Mouse (Mus musculus) bone marrow, adult 2 months (tissue): ENCODE data around the gene Cyb5r3.

Source experiments
- CTCF ChIP-seq: fragments of 200-500 bp; IDR thresholded peaks from 2 replicates; pipeline ENCODE4 v1.5.1; 2011; ENCODE audit warnings: low read length, control low read depth; ENCODE audit not compliant: control insufficient read depth, insufficient read depth
- POLR2A ChIP-seq: fragments of 200-500 bp; IDR thresholded peaks from 2 replicates; pipeline ENCODE4 v1.6.1; 2011; ENCODE audit warnings: low read depth, mild to moderate bottlenecking, control low read depth, low read length, borderline replicate concordance; ENCODE audit not compliant: control insufficient read depth

DNA sequence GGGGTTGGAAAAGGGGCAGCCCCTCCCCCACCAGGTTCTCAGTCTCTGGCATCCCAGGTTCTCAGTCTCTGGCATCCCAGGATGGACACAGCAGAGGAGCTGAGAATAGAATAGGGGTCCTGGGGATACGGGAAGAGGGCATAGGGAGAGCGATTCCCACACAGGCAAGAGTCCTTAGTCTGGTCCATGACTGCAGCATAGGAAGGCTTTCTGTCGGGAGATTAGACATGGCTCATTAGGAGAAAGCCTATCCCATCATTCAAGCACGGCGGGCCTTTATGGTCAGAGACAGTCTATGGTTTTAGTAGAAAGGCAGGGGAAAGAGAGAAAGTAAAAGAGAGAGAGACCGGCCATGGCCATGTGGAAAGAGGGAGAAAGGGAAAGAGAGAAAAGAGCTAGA is 64.6 kb downstream of the Cyb5r3 start:
- no peak for TF ChIP-seq POLR2A
- no peak for TF ChIP-seq CTCF
